9 mouse cellular contexts compared by ENCODE assay signal in genomic region chr11:70681897-70682581, GRCm38 (mm10). TPM values are rescaled to one million over a fixed set of nuclear protein-coding genes. Genes with fewer than 3 reads are reported as not detected.
DNase-seq lines count a peak whose midpoint lies in the region; ATAC-seq lines count a peak whose summit lies in the region.
"Had no signal": no experiment of that assay in that cellular context is flagged by ENCODE, and none has a peak within 500 bp of the region (broad histone marks: within the 10 kb centered on the region; RNA-seq: fewer than 3 reads in every experiment).

No protein-coding gene starts in this region.

- H3K9ac ChIP-seq in heart, embryonic 15.5 days = no peak overlapping the region; the same call in 1 of the 2 replicates
- H3K9ac ChIP-seq in hindbrain, embryonic 12.5 days = 0 out of 2 replicates have a peak overlapping the region, but pooled peaks have one; percentile 3

- peaks cover 15% of the 10 kb centered on the region for H3K4me1 ChIP-seq in heart, embryonic 15.5 days (replicated peaks)
- peaks cover 23% of the 10 kb centered on the region for H3K4me1 ChIP-seq in hindbrain, embryonic 12.5 days

- ATAC-seq in heart, embryonic 15.5 days (replicated peaks; ENCODE audit: insufficient number of reproducible peaks, insufficient read depth, low FRiP score, low read depth) = 0 out of 2 replicates have a peak, but pooled peaks have one; percentile 17
- peak; percentile 73 for ATAC-seq in hindbrain, embryonic 12.5 days (ENCODE audit: low FRiP score)

- H3K27ac ChIP-seq in heart, embryonic 15.5 days = no peak overlapping the region
- H3K27ac ChIP-seq in hindbrain, embryonic 12.5 days = peak overlapping the region; percentile 31; the same call in 1 of the 2 replicates

- WGBS in heart, embryonic 15.5 days = 28% methylated on average over 11 of the region's 11 CpGs
- WGBS in hindbrain, embryonic 12.5 days = 15% methylated on average over 11 of the region's 11 CpGs

- DNase-seq in heart, adult 8-10 months (ENCODE audit: low spot score) = no peak
- peak; percentile 19 to 34 for DNase-seq in CD8-positive naive resting alpha-beta T cell, adult 2 months (ENCODE audit: low read depth in 2 of 2, low spot score in 2 of 2)
- peak; percentile 39 for DNase-seq in c-Kit-positive CD71-negative TER-119-negative erythroid progenitor cells, embryonic 14.5 days (ENCODE audit: low read depth)
- peak; percentile 84 for DNase-seq in lung, postnatal 10 days
- DNase-seq in yolk sac, embryonic 10.5 days (ENCODE audit: low spot score) = peak; percentile 46
- no peak for DNase-seq in gastrocnemius, adult 8-10 months (ENCODE audit: low spot score in 2 of 2)

- no peaks in the 10 kb centered on the region for H3K27me3 ChIP-seq in heart, embryonic 15.5 days
- H3K27me3 ChIP-seq in hindbrain, embryonic 12.5 days = no peaks in the 10 kb centered on the region
- H3K27me3 ChIP-seq: megakaryocyte, embryonic 14.5 days had no signal

- H3K9me3 ChIP-seq in heart, embryonic 15.5 days (replicated peaks) = no peaks in the 10 kb centered on the region
- no peaks in the 10 kb centered on the region for H3K9me3 ChIP-seq in hindbrain, embryonic 12.5 days (replicated peaks)
- H3K9me3 ChIP-seq: megakaryocyte, embryonic 14.5 days had no signal

- peaks cover 58% of the 10 kb centered on the region for H3K36me3 ChIP-seq in heart, embryonic 15.5 days
- peaks cover 45% of the 10 kb centered on the region for H3K36me3 ChIP-seq in hindbrain, embryonic 12.5 days

- no peak overlapping the region for H3K4me3 ChIP-seq in heart, embryonic 15.5 days
- no peak overlapping the region for H3K4me3 ChIP-seq in hindbrain, embryonic 12.5 days
- H3K4me3 ChIP-seq: megakaryocyte, embryonic 14.5 days had no signal

- peak overlapping the region; percentile 7; the same call in 1 of the 2 replicates for H3K4me2 ChIP-seq in heart, embryonic 15.5 days
- peak overlapping the region; percentile 21 for H3K4me2 ChIP-seq in hindbrain, embryonic 12.5 days (replicated peaks)

RNA-seq across cellular contexts. Expression of gene Camta2, which starts 5.9 kb away (rescaled TPM):
- 11.3 and 16.0 TPM in 2 replicates for polyA plus RNA-seq in heart, embryonic 15.5 days (2015; fragmentation: Nextera tagmentation; extraction: Ambion mirVana)
- 10 to 100 TPM; 32.4 to 41.1 (median 34.2) TPM for total RNA-seq in heart, adult 8-10 months (2022)
- 15.2 and 15.7 TPM in 2 replicates for polyA plus RNA-seq in hindbrain, embryonic 12.5 days (2016; fragmentation: Nextera tagmentation; extraction: Ambion mirVana)
- 10 to 100 TPM; 35.2 to 43.1 (median 39.3) TPM for total RNA-seq in gastrocnemius, adult 8-10 months (2022)

RNA-seq across cellular contexts. Expression of gene Spag7, which starts 12.8 kb away (rescaled TPM):
- polyA plus RNA-seq in heart, embryonic 15.5 days (2015; fragmentation: Nextera tagmentation; extraction: Ambion mirVana) = 168 and 186 TPM in 2 replicates
- 100 to 1,000 TPM in 1 of 4 experiments, 10 to 100 TPM in 3; 89.6 to 119 (median 95.7) TPM for total RNA-seq in heart, adult 8-10 months (2022)
- polyA plus RNA-seq in hindbrain, embryonic 12.5 days (2016; fragmentation: Nextera tagmentation; extraction: Ambion mirVana) = 143 and 144 TPM in 2 replicates
- 10 to 100 TPM; 77.0 to 99.5 (median 81.7) TPM for total RNA-seq in gastrocnemius, adult 8-10 months (2022)

RNA-seq across cellular contexts. Expression of gene Inca1, which starts 17.9 kb away (rescaled TPM):
- 1.4 and 2.2 TPM in 2 replicates for polyA plus RNA-seq in heart, embryonic 15.5 days (2015; fragmentation: Nextera tagmentation; extraction: Ambion mirVana)
- 1 to 10 TPM; 5.1 to 6.7 (median 5.6) TPM for total RNA-seq in heart, adult 8-10 months (2022)
- polyA plus RNA-seq in hindbrain, embryonic 12.5 days (2016; fragmentation: Nextera tagmentation; extraction: Ambion mirVana) = 0.99 and 1.4 TPM in 2 replicates
- total RNA-seq in gastrocnemius, adult 8-10 months (2022) = 1 to 10 TPM; 4.1 to 5.6 (median 4.3) TPM

RNA-seq across cellular contexts. Expression of gene Kif1c, which starts 18.3 kb away (rescaled TPM):
- polyA plus RNA-seq in heart, embryonic 15.5 days (2015; fragmentation: Nextera tagmentation; extraction: Ambion mirVana) = 5.3 and 5.5 TPM in 2 replicates
- total RNA-seq in heart, adult 8-10 months (2022) = 100 to 1,000 TPM; 456 to 555 (median 507) TPM
- 2.3 and 3.0 TPM in 2 replicates for polyA plus RNA-seq in hindbrain, embryonic 12.5 days (2016; fragmentation: Nextera tagmentation; extraction: Ambion mirVana)
- total RNA-seq in gastrocnemius, adult 8-10 months (2022) = 100 to 1,000 TPM; 605 to 698 (median 679) TPM

RNA-seq across cellular contexts. Expression of gene Eno3, which starts 25.0 kb away (rescaled TPM):
- polyA plus RNA-seq in heart, embryonic 15.5 days (2015; fragmentation: Nextera tagmentation; extraction: Ambion mirVana) = 389 and 492 TPM in 2 replicates
- total RNA-seq in heart, adult 8-10 months (2022) = 1,000 to 10,000 TPM; 1,693 to 1,917 (median 1,770) TPM
- 14.9 and 18.5 TPM in 2 replicates for polyA plus RNA-seq in hindbrain, embryonic 12.5 days (2016; fragmentation: Nextera tagmentation; extraction: Ambion mirVana)
- 1,000 to 10,000 TPM; 7,027 to 9,270 (median 7,380) TPM for total RNA-seq in gastrocnemius, adult 8-10 months (2022)

Comparison
In these comparisons a context has a peak if more than half of its experiments do, and no peak if none do; other contexts are left out.
1. DNase-seq: peak in CD8-positive naive resting alpha-beta T cell, adult 2 months (2 of 2), c-Kit-positive CD71-negative TER-119-negative erythroid progenitor cells, embryonic 14.5 days (single experiment), lung, postnatal 10 days (single experiment) and yolk sac, embryonic 10.5 days (single experiment); none in heart, adult 8-10 months (single experiment) and gastrocnemius, adult 8-10 months (0 of 2).